Mouse (Mus musculus): ENCODE data around the gene Adgra1. TPM values are rescaled to one million over a fixed set of nuclear protein-coding genes. Genes with fewer than 3 reads are reported as not detected.

The Adgra1 gene
- total RNA-seq, 2 experiments from 2014 or later = 59.2 to 61.7 TPM

- peak overlapping the region; percentile 69 for H3K27ac ChIP-seq
- TF ChIP-seq CTCF (IDR thresholded peaks at IDR 0.05) = no peak
- peak; percentile 63 for DNase-seq (ENCODE audit: extremely low spot score in 1 of 2, low spot score in 2 of 2)
- no peak overlapping the region for H3K4me3 ChIP-seq
- intact Hi-C loops (cut with DNase I) = no loop called here
Measured at GRCm38 (mm10) chr7:139851098-139851497, 17.1 kb downstream of the Adgra1 start.

- no peak for DNase-seq (ENCODE audit: extremely low spot score in 1 of 2, low spot score in 2 of 2)
- H3K4me3 ChIP-seq = no peak overlapping the region
- intact Hi-C loops (cut with DNase I) = no loop called here
- no peak overlapping the region for H3K27ac ChIP-seq
- no peak for TF ChIP-seq CTCF (IDR thresholded peaks at IDR 0.05)
Measured at GRCm38 (mm10) chr7:139855261-139855660, 21.3 kb downstream of the Adgra1 start.

- intact Hi-C loops (cut with DNase I) = loop anchor here (1.0 kb wide), 2 partner anchors 158 to 213 kb away; no protein-coding TSS in a partner anchor
- peak; percentile 95 for TF ChIP-seq CTCF (IDR thresholded peaks at IDR 0.05)
- no peak overlapping the region for H3K27ac ChIP-seq
- DNase-seq (ENCODE audit: extremely low spot score in 1 of 2, low spot score in 2 of 2) = peak; percentile 72 to 84
- no peak overlapping the region for H3K4me3 ChIP-seq
Measured at GRCm38 (mm10) chr7:139861411-139861810, 27.4 kb downstream of the Adgra1 start.

GRCm38 (mm10) chr7:139863076-139863475 is 29.1 kb downstream of the Adgra1 start:
- H3K27ac ChIP-seq = no peak overlapping the region
- DNase-seq (ENCODE audit: extremely low spot score in 1 of 2, low spot score in 2 of 2) = no peak
- TF ChIP-seq CTCF (IDR thresholded peaks at IDR 0.05) = no peak
- H3K4me3 ChIP-seq = no peak overlapping the region
- intact Hi-C loops (cut with DNase I) = no loop called here

GRCm38 (mm10) chr7:139864253-139864652 is 30.3 kb downstream of the Adgra1 start:
- intact Hi-C loops (cut with DNase I) = no loop called here
- peak; percentile 48 for TF ChIP-seq CTCF (IDR thresholded peaks at IDR 0.05)
- Histone ChIP-seq H3K4me3 (no peak overlapping the region), H3K27ac (no peak overlapping the region)
- DNase-seq (ENCODE audit: extremely low spot score in 1 of 2, low spot score in 2 of 2) = no peak

GRCm38 (mm10) chr7:139864871-139865270 is 30.9 kb downstream of the Adgra1 start:
- intact Hi-C loops (cut with DNase I) = no loop called here
- no peak for TF ChIP-seq CTCF (IDR thresholded peaks at IDR 0.05)
- no peak for DNase-seq (ENCODE audit: extremely low spot score in 1 of 2, low spot score in 2 of 2)

GRCm38 (mm10) chr7:139871014-139871413 is 37.0 kb downstream of the Adgra1 start:
- DNase-seq (ENCODE audit: extremely low spot score in 1 of 2, low spot score in 2 of 2) = no peak
- Histone ChIP-seq H3K4me3 (no peak overlapping the region), H3K27ac (no peak overlapping the region)
- intact Hi-C loops (cut with DNase I) = no loop called here
- TF ChIP-seq CTCF (IDR thresholded peaks at IDR 0.05) = no peak

More at GRCm38 (mm10) chr7:139864871-139865270, 30.9 kb downstream of the Adgra1 start:
- H3K4me3 ChIP-seq = no peak overlapping the region
- no peak overlapping the region for H3K27ac ChIP-seq

- Histone ChIP-seq H3K4me3 (no peak overlapping the region), H3K27ac (peak overlapping the region; percentile 63; the same call in 1 of the 2 replicates)
- peak; percentile 81 for TF ChIP-seq CTCF (IDR thresholded peaks at IDR 0.05)
- DNase-seq (ENCODE audit: extremely low spot score in 1 of 2, low spot score in 2 of 2) = peak; percentile 59 to 68
- intact Hi-C loops (cut with DNase I) = loop anchor here (5.0 kb wide), 2 partner anchors 175 to 230 kb away; no protein-coding TSS in a partner anchor
Measured at GRCm38 (mm10) chr7:139877167-139877792, 43.3 kb downstream of the Adgra1 start.

GRCm38 (mm10) chr7:139878122-139878521 is 44.1 kb downstream of the Adgra1 start:
- no peak for DNase-seq (ENCODE audit: extremely low spot score in 1 of 2, low spot score in 2 of 2)
- no peak for TF ChIP-seq CTCF (IDR thresholded peaks at IDR 0.05)
- H3K27ac ChIP-seq = peak overlapping the region; percentile 63
- intact Hi-C loops (cut with DNase I) = loop anchor here (5.0 kb wide), 2 partner anchors 176 to 231 kb away; no protein-coding TSS in a partner anchor
- no peak overlapping the region for H3K4me3 ChIP-seq

- Histone ChIP-seq H3K4me3 (no peak overlapping the region), H3K27ac (no peak overlapping the region)
- DNase-seq (ENCODE audit: extremely low spot score in 1 of 2, low spot score in 2 of 2) = no peak
- no peak for TF ChIP-seq CTCF (IDR thresholded peaks at IDR 0.05)
- intact Hi-C loops (cut with DNase I) = loop anchor here (5.0 kb wide), 2 partner anchors 176 to 231 kb away; no protein-coding TSS in a partner anchor
Measured at GRCm38 (mm10) chr7:139878621-139879020, 44.6 kb downstream of the Adgra1 start.

- Histone ChIP-seq H3K4me3 (no peak overlapping the region), H3K27ac (no peak overlapping the region)
- no peak for TF ChIP-seq CTCF (IDR thresholded peaks at IDR 0.05)
- intact Hi-C loops (cut with DNase I) = no loop called here
- DNase-seq (ENCODE audit: extremely low spot score in 1 of 2, low spot score in 2 of 2) = no peak
Measured at GRCm38 (mm10) chr7:139883545-139883944, 49.6 kb downstream of the Adgra1 start.

GRCm38 (mm10) chr7:139891779-139892178 is 57.8 kb downstream of the Adgra1 start:
- TF ChIP-seq CTCF (IDR thresholded peaks at IDR 0.05) = no peak
- DNase-seq (ENCODE audit: extremely low spot score in 1 of 2, low spot score in 2 of 2) = no peak
- Histone ChIP-seq H3K4me3 (no peak overlapping the region), H3K27ac (no peak overlapping the region)
- intact Hi-C loops (cut with DNase I) = no loop called here
